Mouse (Mus musculus) intestine, postnatal 0 days (tissue): ENCODE measurements around the gene Car8. TPM values are rescaled to one million over a fixed set of nuclear protein-coding genes. Genes with fewer than 3 reads are reported as not detected.

Experiments
- ATAC-seq: fragments of 200-750 bp; cut with Nextera tagmentation; 2 replicates; pipeline ENCODE4 v1.8.0; 2017; ENCODE audit warnings: mild to moderate bottlenecking, moderate TSS enrichment, moderate library complexity
- H3K27ac ChIP-seq: fragments of 300-500 bp; sonication (generic); 2 replicates; pipeline ENCODE4 v1.5.1; 2014; ENCODE audit warnings: mild to moderate bottlenecking, low read depth, low read length, moderate library complexity
- H3K27me3 ChIP-seq: fragments of 300-500 bp; sonication (generic); replicated peaks from 2 replicates; pipeline ENCODE4 v1.6.1; 2014; ENCODE audit warnings: low read length, mixed read lengths; ENCODE audit not compliant: control insufficient read depth, insufficient read depth
- H3K36me3 ChIP-seq: fragments of 300-500 bp; sonication (generic); 2 replicates; pipeline ENCODE4 v1.6.1; 2014; ENCODE audit warnings: mild to moderate bottlenecking, moderate library complexity; ENCODE audit not compliant: control insufficient read depth, insufficient read depth
- H3K4me1 ChIP-seq: fragments of 300-500 bp; sonication (generic); replicated peaks from 2 replicates; pipeline ENCODE4 v1.6.1; 2014; ENCODE audit warnings: antibody characterized with exemption, low read length, mixed read lengths; ENCODE audit not compliant: control insufficient read depth, insufficient read depth
- H3K4me2 ChIP-seq: fragments of 300-500 bp; sonication (generic); replicated peaks from 2 replicates; pipeline ENCODE4 v1.6.1; 2014; ENCODE audit warnings: low read depth, mild to moderate bottlenecking, moderate library complexity
- H3K4me3 ChIP-seq: fragments of 300-500 bp; sonication (generic); 2 replicates; pipeline ENCODE4 v1.5.1; 2014; ENCODE audit warnings: low read depth, low read length
- H3K9ac ChIP-seq: fragments of 300-500 bp; sonication (generic); 2 replicates; pipeline ENCODE4 v1.6.1; 2014; ENCODE audit warnings: mild to moderate bottlenecking, low read depth, low read length
- H3K9me3 ChIP-seq: fragments of 300-500 bp; sonication (generic); 2 replicates; pipeline ENCODE4 v1.6.1; 2016; ENCODE audit warnings: mixed run types; ENCODE audit not compliant: control insufficient read depth
- CTCF ChIP-seq: sonication (generic); IDR thresholded peaks from 2 replicates; pipeline ENCODE4 v1.5.1; 2016; ENCODE audit warnings: low read depth, mild to moderate bottlenecking, control low read depth, antibody characterized with exemption, moderate library complexity
- WGBS: fragments of 180-500 bp; shearing (Covaris S2); extraction: QIAGEN DNeasy Blood & Tissue Kit; methylation state at CpG from one replicate; pipeline ENCODE4 v1.1.7; 2014; 5-methylcytosine and 5-hydroxymethylcytosine counted together
- polyA plus RNA-seq: library from polyadenylated mRNA; unstranded; fragments of >200 nt; fragmentation: Nextera tagmentation; extraction: Ambion mirVana; gene quantifications from 2 replicates; pipeline ENCODE4 v1.2.1, GENCODE M21; 2015

The Car8 gene
- polyA plus RNA-seq, 1 experiment from 2014 or later = 27.3 TPM

- no peaks in the 10 kb centered on the region for H3K27me3 ChIP-seq
- no peak overlapping the region for H3K4me3 ChIP-seq
- H3K9ac ChIP-seq = no peak overlapping the region
- WGBS = 24% methylated on average over 3 of the region's 3 CpGs
- ATAC-seq = peak; percentile 89
- 0 out of 2 replicates have a peak, but pooled peaks cover 11% of the 10 kb centered on the region for H3K4me1 ChIP-seq
- no peaks in the 10 kb centered on the region for H3K36me3 ChIP-seq
- H3K9me3 ChIP-seq = no peaks in the 10 kb centered on the region
- 0 out of 2 replicates have a peak, but pooled peaks have one; percentile 12 for TF ChIP-seq CTCF
- H3K27ac ChIP-seq = no peak overlapping the region
- H3K4me2 ChIP-seq = no peak overlapping the region
Observed at GRCm38 (mm10) chr4:8218004-8218403, 20.8 kb downstream of the Car8 start.

- H3K4me3 ChIP-seq = no peak overlapping the region
- H3K27me3 ChIP-seq = no peaks in the 10 kb centered on the region
- TF ChIP-seq CTCF = no peak
- no peaks in the 10 kb centered on the region for H3K9me3 ChIP-seq
- no peak overlapping the region for H3K9ac ChIP-seq
- no peak for ATAC-seq
- H3K4me2 ChIP-seq = no peak overlapping the region
- H3K36me3 ChIP-seq = no peaks in the 10 kb centered on the region
- WGBS = 52% methylated on average over 5 of the region's 5 CpGs
- H3K27ac ChIP-seq = no peak overlapping the region
- H3K4me1 ChIP-seq = 0 out of 2 replicates have a peak, but pooled peaks cover 11% of the 10 kb centered on the region
Observed at GRCm38 (mm10) chr4:8217272-8217671, 21.6 kb downstream of the Car8 start.

- TF ChIP-seq CTCF = no peak
- H3K36me3 ChIP-seq = no peaks in the 10 kb centered on the region
- no peaks in the 10 kb centered on the region for H3K9me3 ChIP-seq
- H3K27ac ChIP-seq = no peak overlapping the region
- H3K4me2 ChIP-seq = no peak overlapping the region
- no peaks in the 10 kb centered on the region for H3K27me3 ChIP-seq
- 38% methylated on average over 6 of the region's 6 CpGs for WGBS
- H3K4me1 ChIP-seq = 0 out of 2 replicates have a peak, but pooled peaks cover 11% of the 10 kb centered on the region
- no peak overlapping the region for H3K4me3 ChIP-seq
- no peak for ATAC-seq
- H3K9ac ChIP-seq = no peak overlapping the region
Observed at GRCm38 (mm10) chr4:8216551-8216950, 22.3 kb downstream of the Car8 start.

GRCm38 (mm10) chr4:8213661-8214060, 25.2 kb downstream of the Car8 start:
- ATAC-seq = no peak
- Histone ChIP-seq H3K4me2 (no peak overlapping the region), H3K4me3 (no peak overlapping the region), H3K27me3 (no peaks in the 10 kb centered on the region), H3K9ac (no peak overlapping the region), H3K4me1 (0 out of 2 replicates have a peak, but pooled peaks cover 7% of the 10 kb centered on the region), H3K36me3 (no peaks in the 10 kb centered on the region; the same call in 1 of the 2 replicates), H3K9me3 (no peaks in the 10 kb centered on the region), H3K27ac (no peak overlapping the region)
- TF ChIP-seq CTCF = no peak
- WGBS = 61% methylated on average over 2 of the region's 2 CpGs

- H3K27ac ChIP-seq = peak overlapping the region; percentile 30; the same call in 1 of the 2 replicates
- peak; percentile 80 for ATAC-seq
Observed at GRCm38 (mm10) chr4:8212873-8213569, 25.8 kb downstream of the Car8 start.

GRCm38 (mm10) chr4:8210452-8210851, 28.4 kb downstream of the Car8 start:
- no peak overlapping the region for H3K27ac ChIP-seq
- H3K27me3 ChIP-seq = no peaks in the 10 kb centered on the region
- ATAC-seq = no peak
- H3K9me3 ChIP-seq = no peaks in the 10 kb centered on the region
- H3K36me3 ChIP-seq = no peaks in the 10 kb centered on the region; the same call in 1 of the 2 replicates
- no peak overlapping the region for H3K9ac ChIP-seq
- 94% methylated on average over 2 of the region's 2 CpGs for WGBS
- TF ChIP-seq CTCF = no peak
- H3K4me1 ChIP-seq = peaks cover 9% of the 10 kb centered on the region; the same call in 1 of the 2 replicates
- no peak overlapping the region for H3K4me2 ChIP-seq
- H3K4me3 ChIP-seq = no peak overlapping the region

More at GRCm38 (mm10) chr4:8212873-8213569, 25.8 kb downstream of the Car8 start:
- 41% methylated on average over 8 of the region's 8 CpGs for WGBS
- Histone ChIP-seq H3K27me3 (no peaks in the 10 kb centered on the region), H3K36me3 (no peaks in the 10 kb centered on the region; the same call in 1 of the 2 replicates), H3K4me1 (0 out of 2 replicates have a peak, but pooled peaks cover 7% of the 10 kb centered on the region), H3K4me2 (0 out of 2 replicates have a peak overlapping the region, but pooled peaks have one; percentile 4), H3K4me3 (no peak overlapping the region), H3K9me3 (no peaks in the 10 kb centered on the region), H3K9ac (no peak overlapping the region)
- TF ChIP-seq CTCF = no peak
